Mouse (Mus musculus) regulatory T cell (primary cell): ENCODE results near the gene Tmem209.

Experiments
- in situ Hi-C: fragments of 300-600 bp; cut with MboI, MseI; formaldehyde crosslinking; loops from one replicate; pipeline ENCODE4 v1.15.1; 2025; ENCODE audit warnings: high pct_unique_total_duplicates

Tmem209 gene

DNA sequence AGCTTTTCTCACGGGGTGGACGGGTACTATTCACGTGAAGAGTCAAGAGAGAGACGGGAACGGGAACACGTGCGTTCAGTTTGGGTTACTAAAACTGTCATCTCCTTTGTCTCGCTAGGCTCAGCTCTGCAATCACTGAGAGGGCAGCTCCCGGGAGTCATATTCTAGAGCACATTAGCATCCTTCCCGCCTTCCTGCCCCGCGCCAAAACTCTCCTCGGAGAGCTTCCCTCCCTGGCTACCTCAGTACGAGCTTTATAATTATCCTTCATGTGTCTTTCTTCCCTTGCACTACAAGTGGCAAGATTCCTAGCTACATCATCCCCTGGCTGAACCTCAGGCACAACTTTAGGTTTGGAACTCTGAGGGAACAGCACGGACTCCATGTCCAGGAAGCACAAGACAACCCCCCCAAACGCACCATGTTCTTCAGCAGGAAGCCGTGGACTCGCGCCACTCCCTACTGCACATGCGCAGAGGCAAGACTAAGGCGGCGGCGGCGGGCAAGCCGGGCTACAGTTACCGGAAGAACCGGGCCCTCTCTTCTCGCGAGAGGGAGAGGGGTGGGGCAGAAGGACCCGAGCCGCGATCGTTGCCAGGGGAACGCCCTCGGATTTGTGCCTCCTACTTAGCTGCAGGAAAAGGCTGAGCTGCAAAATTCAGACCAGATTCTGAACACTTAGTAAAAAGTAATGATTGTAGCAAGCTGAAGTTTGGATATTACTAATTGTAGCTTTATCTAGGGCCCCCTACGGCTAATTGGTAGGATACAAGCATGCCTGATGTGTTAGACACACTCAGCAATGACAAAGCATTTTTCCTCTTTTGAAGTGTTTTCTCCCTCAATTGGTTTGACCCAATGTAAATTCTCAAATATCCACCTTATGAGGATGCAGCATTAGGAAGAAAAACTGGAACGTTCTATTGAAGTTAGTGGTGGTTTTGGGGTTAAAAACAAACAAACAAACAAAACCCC lies at the start of gene Tmem209, which contains the start of gene Ssmem1:
Gene Tmem209 (minus strand): TSS at position 519 of the 975 bp plus-strand sequence.
Gene Ssmem1 (plus strand): TSS at position 585 of the 975 bp plus-strand sequence.
- in situ Hi-C loops: no loop called here

DNA sequence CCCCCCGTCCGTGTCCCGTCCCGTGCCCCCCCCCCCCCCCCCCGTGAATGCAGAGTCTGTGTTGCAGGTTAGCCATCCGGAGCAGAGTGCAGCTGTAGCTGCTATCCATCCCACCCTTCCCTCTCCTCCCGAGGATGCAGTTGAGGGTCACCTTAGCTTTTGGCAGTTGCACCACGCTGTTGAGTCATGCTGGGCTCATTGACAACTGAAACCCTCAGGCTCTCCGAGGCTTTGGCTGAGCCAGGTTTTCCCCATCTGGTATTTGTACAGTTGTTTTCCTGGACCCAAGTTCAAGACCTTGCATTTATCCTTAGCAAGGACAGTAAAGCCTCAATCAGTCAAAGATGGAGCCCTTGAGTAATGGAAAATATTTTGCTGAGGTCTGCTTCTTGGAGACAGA lies 46.5 kb upstream of the Tmem209 start:
- in situ Hi-C loops: no loop called here

DNA sequence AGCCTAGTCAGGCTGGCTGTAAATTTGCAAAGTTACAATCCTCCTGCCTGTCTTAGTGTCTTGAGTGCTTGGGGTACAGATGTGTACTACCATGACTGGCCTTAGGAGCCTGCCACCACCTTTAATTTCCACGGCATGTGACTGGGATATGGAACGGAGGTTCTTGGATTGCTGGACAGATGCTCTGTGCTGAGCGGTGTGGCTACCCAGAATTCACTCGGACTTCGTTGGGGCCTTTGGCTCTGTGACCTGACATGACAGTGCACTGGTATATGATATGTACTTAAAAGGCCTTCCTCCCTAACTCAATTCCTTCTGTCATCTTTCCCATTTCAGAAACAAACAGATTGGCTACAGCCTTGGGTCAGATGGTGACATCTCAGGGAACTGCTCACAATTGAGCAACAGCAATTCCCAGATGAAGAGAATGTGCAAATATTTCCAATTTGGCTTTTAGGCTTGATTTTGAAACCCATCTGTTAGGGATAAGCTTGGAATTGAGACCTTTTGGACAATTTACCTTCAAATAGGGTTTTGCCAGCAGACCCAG lies 45.1 kb upstream of the Tmem209 start:
- in situ Hi-C loops: no loop called here

GRCm38 (mm10) chr6:30554092-30554491 lies 44.5 kb upstream of the Tmem209 start:
- in situ Hi-C loops: no loop called here

DNA sequence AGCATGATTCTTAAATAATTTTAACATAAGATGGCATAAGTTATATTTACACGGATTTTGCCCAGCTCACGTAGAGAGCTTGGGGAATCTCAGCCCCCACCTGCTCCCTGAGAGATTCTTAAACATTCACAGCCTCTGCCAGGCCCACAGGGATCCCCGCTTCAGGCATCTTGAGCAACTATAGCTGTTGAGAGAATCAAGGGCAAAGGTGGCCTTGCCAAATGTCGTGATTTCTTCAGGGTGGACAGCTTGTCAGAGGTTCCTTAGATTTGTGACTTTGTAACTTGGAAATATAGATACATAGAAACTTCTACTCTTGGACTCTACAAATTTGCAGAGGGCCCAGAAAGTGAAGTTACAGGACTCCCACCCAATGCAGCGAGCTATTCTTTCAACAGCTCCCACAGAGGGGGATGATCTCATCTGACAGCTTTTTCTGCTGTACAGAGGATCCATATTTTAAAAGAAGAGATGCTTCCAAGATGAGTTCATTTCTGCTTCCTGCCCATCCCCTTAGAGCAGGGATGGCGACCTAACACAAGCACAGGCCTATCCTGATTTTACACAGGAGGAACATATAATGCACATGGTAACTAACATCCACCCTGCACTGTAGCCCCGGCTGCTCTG lies 43.9 kb upstream of the Tmem209 start:
- in situ Hi-C loops: no loop called here

- in situ Hi-C loops: no loop called here
These were observed 43.0 kb upstream of the Tmem209 start for GRCm38 (mm10) chr6:30552628-30553027.

- in situ Hi-C loops: no loop called here
These were observed 42.3 kb upstream of the Tmem209 start for GRCm38 (mm10) chr6:30551644-30552580.

DNA sequence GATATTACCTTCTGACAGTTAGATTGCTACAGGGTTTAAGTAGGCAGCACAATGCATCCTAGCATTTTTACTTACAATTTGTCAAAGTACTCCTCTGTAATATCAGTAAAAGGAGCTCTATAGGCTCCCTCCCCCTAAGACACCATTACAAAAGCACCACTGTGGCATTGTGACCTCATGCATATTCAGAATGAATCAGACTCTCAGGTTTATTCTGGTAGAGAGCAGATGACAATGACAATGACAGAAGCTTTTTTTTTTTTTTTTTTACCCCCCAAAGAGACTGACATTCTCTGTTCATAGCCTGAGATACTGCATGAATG lies 41.6 kb upstream of the Tmem209 start:
- in situ Hi-C loops: no loop called here

DNA sequence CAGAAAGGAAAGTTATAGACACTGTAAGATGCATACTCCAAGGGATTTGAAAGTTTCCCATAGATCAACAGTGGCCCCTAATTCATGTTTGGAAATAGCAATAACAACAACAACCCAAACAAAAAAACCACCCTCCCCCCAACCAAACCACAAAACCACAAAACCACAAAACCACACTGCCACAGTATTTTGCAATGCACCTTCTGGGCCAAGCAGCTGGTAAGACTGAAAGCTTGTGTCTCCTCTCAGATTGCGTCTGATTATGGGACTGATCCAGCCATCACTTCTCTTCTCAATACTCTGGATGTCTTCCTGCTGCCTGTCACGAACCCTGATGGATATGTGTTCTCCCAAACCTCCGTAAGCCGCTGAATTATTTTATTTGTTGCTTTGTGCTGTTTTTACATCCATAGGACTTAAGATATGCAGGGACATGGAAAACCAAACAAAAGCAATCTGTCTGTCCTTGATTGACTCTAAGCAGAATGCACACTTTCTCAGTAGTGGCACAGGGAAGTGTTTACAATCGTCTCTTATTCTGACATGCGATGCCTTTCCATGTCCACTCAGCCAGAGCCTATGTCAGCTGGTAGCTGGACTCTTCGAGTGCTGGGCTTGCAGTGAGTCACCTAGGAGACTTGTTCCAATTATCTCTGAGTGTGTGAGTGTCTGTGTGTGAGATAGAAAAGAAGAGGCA lies 41.1 kb upstream of the Tmem209 start:
- in situ Hi-C loops: no loop called here

- in situ Hi-C loops: no loop called here
These were observed 39.7 kb upstream of the Tmem209 start for GRCm38 (mm10) chr6:30549231-30549761.

- in situ Hi-C loops: no loop called here
These were observed 38.2 kb upstream of the Tmem209 start for GRCm38 (mm10) chr6:30547656-30548306.

DNA sequence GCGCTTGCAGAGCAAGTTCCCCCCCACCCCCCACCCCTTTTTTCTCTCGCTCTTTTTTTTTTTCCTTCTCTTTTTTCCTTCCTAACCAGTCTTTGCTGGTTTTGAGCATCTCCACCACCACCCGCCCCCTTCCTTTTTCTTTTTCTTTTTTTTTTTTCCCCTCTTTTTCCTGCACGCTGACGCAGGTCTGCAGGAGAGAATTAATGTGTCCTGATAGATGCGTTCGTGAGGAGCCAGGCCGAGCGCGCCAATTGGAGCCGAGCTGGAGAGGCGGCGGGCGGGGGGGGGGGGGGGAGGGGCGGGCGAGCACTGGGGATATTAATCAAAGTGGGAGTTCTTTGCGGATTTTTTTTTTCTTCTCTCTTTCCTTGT lies 37.7 kb upstream of the Tmem209 start:
- in situ Hi-C loops: no loop called here

DNA sequence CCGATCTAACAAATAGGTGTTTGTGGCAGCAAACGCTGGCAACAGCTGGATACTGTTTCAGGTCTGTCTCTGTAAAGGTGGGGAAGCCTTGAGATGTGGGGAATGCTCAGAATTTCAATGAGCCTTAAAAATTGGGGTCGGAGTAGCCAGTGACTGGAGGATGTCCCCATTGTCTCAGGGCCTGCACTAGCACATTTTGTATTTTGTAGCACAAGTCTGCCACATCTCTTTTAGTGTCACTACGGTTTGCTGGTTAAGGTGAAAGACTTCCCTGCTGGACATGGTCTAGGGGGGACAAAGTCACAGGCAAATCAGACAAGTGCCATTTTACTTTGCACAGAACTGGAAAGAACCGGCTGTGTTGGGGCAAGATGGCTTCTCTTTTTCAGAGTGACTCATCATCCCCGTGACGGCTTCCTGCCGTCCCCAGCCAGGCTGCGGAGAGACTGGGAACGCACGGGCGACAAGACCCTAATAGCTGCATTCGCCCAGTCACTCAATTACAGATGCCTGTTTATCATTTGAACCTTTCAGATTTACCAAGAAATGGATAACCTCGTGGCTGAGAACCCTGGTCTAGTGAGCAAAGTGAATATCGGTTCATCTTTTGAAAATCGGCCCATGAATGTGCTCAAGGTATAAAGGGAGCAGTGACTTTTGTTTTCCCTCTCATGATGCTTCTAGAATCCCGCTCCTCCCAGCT lies 37.1 kb upstream of the Tmem209 start:
- in situ Hi-C loops: no loop called here

- in situ Hi-C loops: no loop called here
These were observed 36.1 kb upstream of the Tmem209 start for GRCm38 (mm10) chr6:30545689-30546088.

DNA sequence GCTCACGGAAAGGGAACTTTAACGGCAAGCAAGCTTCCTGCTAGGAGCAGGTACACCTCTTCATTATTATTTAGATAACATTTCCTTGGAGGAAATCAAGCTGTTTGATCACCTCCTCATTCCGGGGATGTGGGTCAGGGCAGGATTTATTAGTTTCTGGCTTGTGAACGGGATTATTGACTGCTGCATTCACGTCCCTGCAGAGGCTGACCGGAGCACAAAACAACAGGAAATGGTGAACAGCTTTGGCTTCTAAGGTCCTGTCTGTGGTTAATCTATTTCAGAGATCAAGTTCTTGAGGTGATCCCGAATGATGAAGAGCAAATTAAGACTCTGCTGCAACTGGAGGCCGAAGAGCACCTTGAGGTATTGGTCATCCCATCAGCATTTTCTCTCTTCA lies 34.3 kb upstream of the Tmem209 start:
- in situ Hi-C loops: loop anchor here (5.0 kb wide), 1 partner anchor 68 kb away; the partner anchor contains the start of gene Cpa5

DNA sequence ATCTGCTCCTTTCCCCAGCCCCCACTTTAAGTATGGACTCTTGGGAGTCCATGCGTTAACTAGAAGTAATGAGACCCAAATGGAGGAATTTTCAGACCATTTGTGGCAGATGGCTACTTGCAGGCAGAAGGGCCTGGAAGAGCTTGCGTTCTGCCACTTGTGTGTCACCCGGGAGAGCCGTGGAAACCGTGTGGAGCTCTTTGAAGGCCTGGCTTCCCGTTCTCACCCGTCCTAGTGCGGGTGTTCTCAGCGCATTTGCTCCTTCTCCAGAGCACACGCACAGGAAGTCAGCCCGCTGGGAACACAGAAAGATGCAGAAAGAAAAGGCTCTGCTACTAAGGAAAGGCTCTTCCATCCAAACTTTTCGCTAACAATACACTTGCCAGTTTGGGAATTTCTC lies 33.5 kb upstream of the Tmem209 start:
- in situ Hi-C loops: loop anchor here (5.0 kb wide), 1 partner anchor 69 kb away; the partner anchor contains the start of gene Cpa5

DNA sequence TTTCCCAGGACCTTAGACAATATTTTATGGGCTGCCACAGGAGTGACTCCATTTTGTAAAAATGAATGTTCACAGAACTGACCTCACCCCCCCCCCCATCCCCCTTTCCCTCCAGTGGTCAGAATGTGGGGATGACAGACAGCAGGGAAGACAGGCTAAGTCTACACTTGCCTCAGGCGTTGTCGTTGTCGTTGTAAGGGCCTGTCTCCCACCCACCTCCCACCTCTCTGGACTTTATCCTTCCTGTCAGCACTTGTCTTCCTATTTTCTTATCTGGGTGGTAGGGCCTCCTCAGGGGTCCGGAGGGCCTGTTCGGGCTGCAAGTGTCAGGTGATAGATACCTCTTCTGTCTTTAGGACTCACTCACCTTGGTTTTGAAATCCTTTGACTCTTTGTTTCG lies 32.7 kb upstream of the Tmem209 start:
- in situ Hi-C loops: loop anchor here (5.0 kb wide), 1 partner anchor 70 kb away; the partner anchor contains the start of gene Cpa5

DNA sequence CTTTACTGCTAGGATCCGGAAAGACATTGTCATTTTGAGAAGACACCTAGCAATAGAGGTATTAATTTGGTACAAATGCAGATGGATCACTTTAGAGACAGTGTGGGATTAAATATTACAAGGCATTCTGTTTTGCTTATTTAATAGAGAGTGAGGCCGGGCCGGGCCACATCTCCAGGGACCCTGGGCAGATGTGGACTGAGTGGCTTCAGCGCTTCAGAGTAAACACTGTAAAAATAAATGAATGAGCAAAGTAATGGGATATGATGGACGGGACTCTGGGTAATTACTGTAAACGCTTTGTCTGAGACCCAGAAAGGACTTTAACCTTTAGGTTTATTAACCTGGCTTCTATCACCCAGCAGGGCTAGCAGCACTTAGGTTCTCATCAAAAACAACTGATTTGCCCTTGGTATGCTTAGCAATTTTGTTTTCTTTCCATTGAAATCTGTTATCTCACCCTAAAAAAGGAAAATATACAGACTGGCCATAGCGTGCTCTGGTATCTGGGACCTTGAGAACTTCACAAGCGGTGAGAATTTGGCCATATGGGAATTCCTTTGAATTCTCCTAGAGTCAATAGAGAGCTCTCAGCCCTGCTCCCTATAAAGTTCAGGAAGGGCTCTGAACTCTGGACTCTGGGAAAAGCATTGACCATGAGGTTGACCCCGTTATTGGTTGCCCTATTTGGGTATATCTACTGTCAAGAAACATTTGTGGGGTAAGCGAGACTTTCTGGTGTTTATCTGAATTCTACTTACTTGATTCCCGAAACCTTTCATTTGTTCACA lies 31.6 kb upstream of the Tmem209 start, which contains the start of gene Cpa2:
Gene Cpa2 (plus strand): TSS at position 574 of the 791 bp plus-strand sequence.
- in situ Hi-C loops: loop anchor here (5.0 kb wide), 1 partner anchor 71 kb away; the partner anchor contains the start of gene Cpa5
